Mouse (Mus musculus): ENCODE data around the gene Adamtsl4. TPM values are rescaled to one million over a fixed set of nuclear protein-coding genes. Genes with fewer than 3 reads are reported as not detected.

The Adamtsl4 gene
- 0.28 TPM for polyA plus RNA-seq (2014; fragmentation: Illumina TruSeq; extraction: RNeasy Lipid Tissue Mini Kit (QIAGEN cat#74804); ENCODE audit: low read depth, low replicate concordance)

DNA sequence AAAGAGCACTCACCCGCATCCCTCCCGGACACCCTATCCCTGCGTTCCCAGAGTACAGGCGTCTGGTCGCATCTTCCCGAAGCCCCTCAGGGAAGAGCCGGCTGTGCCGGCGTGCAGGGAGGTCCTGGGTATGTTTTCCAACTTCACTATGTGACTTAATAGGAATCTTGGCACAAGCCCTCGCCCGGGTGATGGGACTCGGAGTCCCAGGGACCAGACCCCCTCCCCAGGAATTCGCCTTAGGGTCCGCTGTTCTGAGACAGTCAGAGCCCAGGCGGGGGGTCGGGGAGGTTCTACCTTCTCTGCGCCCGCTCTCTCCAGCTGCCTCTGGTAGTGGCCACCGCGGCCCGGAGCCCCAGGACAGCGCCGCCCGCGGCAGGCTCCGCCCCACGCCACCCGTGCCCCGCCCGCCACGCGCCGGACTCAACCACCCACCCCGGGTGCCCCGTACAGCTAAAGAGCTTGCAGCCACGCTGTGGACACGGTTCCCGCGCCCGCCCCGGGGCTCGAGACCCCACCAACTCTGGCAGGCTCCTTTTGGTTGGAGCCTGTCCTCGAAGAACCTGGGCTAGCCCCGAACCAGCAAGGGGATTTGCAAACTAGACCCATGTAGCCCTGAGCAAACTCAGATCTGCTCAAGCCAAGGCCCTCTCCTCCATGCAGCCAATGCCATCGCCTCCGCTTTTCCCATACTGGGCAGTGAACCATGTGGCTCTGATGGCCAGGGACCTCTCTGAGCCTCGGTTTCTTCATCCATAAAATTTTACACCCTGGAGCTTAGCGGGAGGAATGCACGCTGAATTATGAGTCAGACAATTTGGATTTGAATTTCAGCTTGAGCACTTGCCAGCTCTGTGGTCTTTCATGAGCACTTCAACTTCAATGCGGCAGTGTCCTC, at the start of gene Adamtsl4:
Gene Adamtsl4 (minus strand): TSS at position 394 of the 898 bp plus-strand sequence.

DNA sequence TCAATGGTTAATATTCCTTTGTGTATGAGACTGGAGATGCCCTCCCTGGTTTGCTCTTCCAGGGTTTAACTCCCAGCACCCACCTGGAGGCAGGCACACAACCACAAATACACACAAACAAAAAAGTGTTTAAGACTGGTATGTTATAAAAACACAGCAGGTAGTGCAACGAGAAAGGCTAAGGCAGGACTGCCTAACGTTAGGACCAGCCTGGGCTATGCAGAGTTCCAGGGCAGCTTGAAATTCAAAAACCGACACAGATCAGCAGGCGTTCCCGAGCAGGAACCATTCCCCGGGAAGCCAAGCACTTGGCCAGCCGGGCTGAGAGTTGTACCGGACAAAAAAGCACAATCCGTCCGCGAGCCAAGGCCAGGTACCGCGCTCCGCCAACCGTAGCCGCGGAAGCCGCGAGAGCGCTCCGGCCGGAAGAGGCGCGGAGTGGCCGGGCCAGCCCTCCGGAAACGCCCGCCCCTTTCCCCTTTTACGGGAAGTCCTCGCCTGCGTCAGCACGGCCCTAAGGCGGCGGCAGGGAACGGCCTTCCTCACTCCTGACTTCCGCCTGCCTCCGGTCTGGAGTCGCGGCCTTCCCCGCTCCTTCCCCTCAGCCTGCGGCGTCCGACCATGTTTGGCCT, 29.4 kb downstream of the Adamtsl4 start, which contains the start of gene Mcl1:
Gene Mcl1 (plus strand): TSS at position 553 of the 632 bp plus-strand sequence.

Other genes with a start within 250 kb of the Adamtsl4 start
- gene Ctsk, start 188.7 kb downstream of the Adamtsl4 start, polyA plus RNA-seq (2014; fragmentation: Illumina TruSeq; extraction: RNeasy Lipid Tissue Mini Kit (QIAGEN cat#74804); ENCODE audit: low read depth, low replicate concordance): 2.9 TPM
- gene Ctss, start 161.1 kb downstream of the Adamtsl4 start, polyA plus RNA-seq (2014; fragmentation: Illumina TruSeq; extraction: RNeasy Lipid Tissue Mini Kit (QIAGEN cat#74804); ENCODE audit: low read depth, low replicate concordance): 27.9 TPM
- gene Hormad1, start 128.2 kb downstream of the Adamtsl4 start, polyA plus RNA-seq (2014; fragmentation: Illumina TruSeq; extraction: RNeasy Lipid Tissue Mini Kit (QIAGEN cat#74804); ENCODE audit: low read depth, low replicate concordance): not detected
- 68.9 TPM for gene Golph3l, start 99.0 kb downstream of the Adamtsl4 start, polyA plus RNA-seq (2014; fragmentation: Illumina TruSeq; extraction: RNeasy Lipid Tissue Mini Kit (QIAGEN cat#74804); ENCODE audit: low read depth, low replicate concordance)
- 43.8 TPM for gene Ensa, start 62.9 kb downstream of the Adamtsl4 start, polyA plus RNA-seq (2014; fragmentation: Illumina TruSeq; extraction: RNeasy Lipid Tissue Mini Kit (QIAGEN cat#74804); ENCODE audit: low read depth, low replicate concordance)
- gene Mcl1, start 29.1 kb downstream of the Adamtsl4 start, polyA plus RNA-seq (2014; fragmentation: Illumina TruSeq; extraction: RNeasy Lipid Tissue Mini Kit (QIAGEN cat#74804); ENCODE audit: low read depth, low replicate concordance): 200 TPM
- gene Ecm1, start 51.7 kb upstream of the Adamtsl4 start, polyA plus RNA-seq (2014; fragmentation: Illumina TruSeq; extraction: RNeasy Lipid Tissue Mini Kit (QIAGEN cat#74804); ENCODE audit: low read depth, low replicate concordance): 7.1 TPM
- 13.5 TPM for gene Tars2, start 72.3 kb upstream of the Adamtsl4 start, polyA plus RNA-seq (2014; fragmentation: Illumina TruSeq; extraction: RNeasy Lipid Tissue Mini Kit (QIAGEN cat#74804); ENCODE audit: low read depth, low replicate concordance)
- 27.9 TPM for gene Rprd2, start 130.9 kb upstream of the Adamtsl4 start, polyA plus RNA-seq (2014; fragmentation: Illumina TruSeq; extraction: RNeasy Lipid Tissue Mini Kit (QIAGEN cat#74804); ENCODE audit: low read depth, low replicate concordance)
- 30.5 TPM for gene Prpf3, start 168.0 kb upstream of the Adamtsl4 start, polyA plus RNA-seq (2014; fragmentation: Illumina TruSeq; extraction: RNeasy Lipid Tissue Mini Kit (QIAGEN cat#74804); ENCODE audit: low read depth, low replicate concordance)
- 50.7 TPM for gene Mrps21, start 183.6 kb upstream of the Adamtsl4 start, polyA plus RNA-seq (2014; fragmentation: Illumina TruSeq; extraction: RNeasy Lipid Tissue Mini Kit (QIAGEN cat#74804); ENCODE audit: low read depth, low replicate concordance)
- gene Ciart, start 194.3 kb upstream of the Adamtsl4 start, polyA plus RNA-seq (2014; fragmentation: Illumina TruSeq; extraction: RNeasy Lipid Tissue Mini Kit (QIAGEN cat#74804); ENCODE audit: low read depth, low replicate concordance): not detected
- gene BC028528, start 204.1 kb upstream of the Adamtsl4 start, polyA plus RNA-seq (2014; fragmentation: Illumina TruSeq; extraction: RNeasy Lipid Tissue Mini Kit (QIAGEN cat#74804); ENCODE audit: low read depth, low replicate concordance): 14.9 TPM
- gene Aph1a, start 206.1 kb upstream of the Adamtsl4 start, polyA plus RNA-seq (2014; fragmentation: Illumina TruSeq; extraction: RNeasy Lipid Tissue Mini Kit (QIAGEN cat#74804); ENCODE audit: low read depth, low replicate concordance): 31.4 TPM
- 113 TPM for gene Car14, start 216.8 kb upstream of the Adamtsl4 start, polyA plus RNA-seq (2014; fragmentation: Illumina TruSeq; extraction: RNeasy Lipid Tissue Mini Kit (QIAGEN cat#74804); ENCODE audit: low read depth, low replicate concordance)
- gene Anp32e, start 241.3 kb upstream of the Adamtsl4 start, polyA plus RNA-seq (2014; fragmentation: Illumina TruSeq; extraction: RNeasy Lipid Tissue Mini Kit (QIAGEN cat#74804); ENCODE audit: low read depth, low replicate concordance): 152 TPM